Comparison of ENCODE assay signal across 8 mouse cellular contexts in the genomic region with DNA sequence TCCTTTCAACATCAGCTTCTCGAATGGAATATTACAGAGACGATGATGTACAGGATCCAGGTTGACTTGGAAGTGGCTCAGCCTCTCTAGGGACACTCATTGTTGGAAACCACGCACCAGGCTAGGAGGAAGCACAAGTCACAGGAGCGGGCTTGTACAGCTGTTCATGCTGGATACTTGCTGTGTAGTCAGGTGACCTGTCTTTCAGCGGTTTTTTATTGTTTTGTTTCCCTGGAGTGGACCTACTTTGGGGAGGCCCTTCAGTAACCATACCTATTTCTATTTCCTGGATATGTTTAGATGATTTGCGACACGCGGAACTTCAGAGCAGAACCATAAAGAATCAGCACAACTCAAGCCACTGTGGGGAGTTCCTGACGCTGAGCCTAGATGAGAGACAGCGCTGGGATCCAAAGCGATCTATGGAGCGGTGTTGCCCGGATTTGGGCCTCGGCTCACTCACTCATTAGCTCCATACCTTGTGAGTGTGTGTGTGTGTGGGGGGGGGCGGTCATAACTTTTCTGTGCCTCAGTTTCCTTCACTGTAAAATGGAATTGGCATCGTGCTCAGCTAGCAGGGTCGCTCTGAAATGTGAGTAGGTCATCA. TPM values are rescaled to one million over a fixed set of nuclear protein-coding genes. Genes with fewer than 3 reads are reported as not detected.
DNase-seq lines count a peak whose midpoint lies in the region; ATAC-seq lines count a peak whose summit lies in the region.

No protein-coding gene starts in this region.

- H3K27me3 ChIP-seq in embryonic facial prominence, embryonic 12.5 days, result 0 out of 2 replicates have a peak, but pooled peaks cover 4% of the 10 kb centered on the region

- DNase-seq in right cerebral cortex, adult 18-20 months, result peak; percentile 21
- no peak for DNase-seq in right cerebral cortex, postnatal 25 days
- DNase-seq in induced T-regulatory cell, adult 2 months (ENCODE audit: low read depth), result peak; percentile 25
- no peak for DNase-seq in ovary, postnatal 10 days (ENCODE audit: low spot score)
- no peak for DNase-seq in layer of hippocampus, postnatal 25 days (ENCODE audit: extremely low spot score in 1 of 2, low spot score in 1 of 2)
- DNase-seq in layer of hippocampus, postnatal 14 days (ENCODE audit: low spot score in 2 of 2), result no peak

- peaks cover 5% of the 10 kb centered on the region; the same call in 1 of the 2 replicates for H3K4me1 ChIP-seq in embryonic facial prominence, embryonic 12.5 days

- H3K9me3 ChIP-seq in embryonic facial prominence, embryonic 12.5 days, result no peaks in the 10 kb centered on the region

- H3K27ac ChIP-seq in embryonic facial prominence, embryonic 12.5 days, result 0 out of 2 replicates have a peak overlapping the region, but pooled peaks have one; percentile 47

- 21% methylated on average over 17 of the region's 17 CpGs for WGBS in embryonic facial prominence, embryonic 12.5 days

- no peaks in the 10 kb centered on the region for H3K36me3 ChIP-seq in embryonic facial prominence, embryonic 12.5 days

- H3K4me3 ChIP-seq in embryonic facial prominence, embryonic 12.5 days, result peak overlapping the region; percentile 57

- no peak for ATAC-seq in embryonic facial prominence, embryonic 12.5 days (ENCODE audit: insufficient number of reproducible peaks, insufficient read depth, low FRiP score, low TSS enrichment)
- 0 out of 2 replicates have a peak, but pooled peaks have one; percentile 18 for ATAC-seq in megakaryocyte-erythroid progenitor cell, adult 5-6 weeks (replicated peaks; ENCODE audit: low FRiP score, low TSS enrichment, poor library complexity, severe bottlenecking)

- peak overlapping the region; percentile 76 for H3K4me2 ChIP-seq in embryonic facial prominence, embryonic 12.5 days (replicated peaks)

- peak overlapping the region; percentile 58 for H3K9ac ChIP-seq in embryonic facial prominence, embryonic 12.5 days

RNA-seq across cellular contexts. Expression of gene Srxn1, which starts 0.5 kb away (rescaled TPM):
- 10.7 and 13.6 TPM in 2 replicates for polyA plus RNA-seq in embryonic facial prominence, embryonic 12.5 days (2016; fragmentation: Nextera tagmentation; extraction: Ambion mirVana)
- total RNA-seq in megakaryocyte-erythroid progenitor cell, adult 5-6 weeks (2014; fragmentation: Nextera tagmentation), result 2.2 and 2.6 TPM in 2 replicates
- total RNA-seq in megakaryocyte-erythroid progenitor cell, adult 5-6 weeks (2017), result 5.8 and 14.0 TPM in 2 replicates
- total RNA-seq in layer of hippocampus, postnatal 25 days (2021), result 10 to 100 TPM; 67.2 to 75.2 TPM
- 10 to 100 TPM; 59.1 to 65.8 TPM for total RNA-seq in layer of hippocampus, postnatal 14 days (2021)

RNA-seq across cellular contexts. Expression of gene Scrt2, which starts 23.5 kb away (rescaled TPM):
- 1.4 and 1.9 TPM in 2 replicates for polyA plus RNA-seq in embryonic facial prominence, embryonic 12.5 days (2016; fragmentation: Nextera tagmentation; extraction: Ambion mirVana)
- not detected in 2 replicates for total RNA-seq in megakaryocyte-erythroid progenitor cell, adult 5-6 weeks (2014; fragmentation: Nextera tagmentation)
- total RNA-seq in megakaryocyte-erythroid progenitor cell, adult 5-6 weeks (2017), result not detected in 2 replicates
- total RNA-seq in layer of hippocampus, postnatal 25 days (2021), result 10 to 100 TPM; 21.1 to 23.1 TPM
- total RNA-seq in layer of hippocampus, postnatal 14 days (2021), result 10 to 100 TPM; 25.6 to 27.7 TPM

RNA-seq across cellular contexts. Expression of gene Tcf15, which starts 38.5 kb away (rescaled TPM):
- 12.2 and 14.7 TPM in 2 replicates for polyA plus RNA-seq in embryonic facial prominence, embryonic 12.5 days (2016; fragmentation: Nextera tagmentation; extraction: Ambion mirVana)
- total RNA-seq in megakaryocyte-erythroid progenitor cell, adult 5-6 weeks (2014; fragmentation: Nextera tagmentation), result 1.0 TPM in 1 of 2 replicates, not detected in the other
- 2.1 and 4.3 TPM in 2 replicates for total RNA-seq in megakaryocyte-erythroid progenitor cell, adult 5-6 weeks (2017)
- 1 to 10 TPM; 4.3 to 4.7 TPM for total RNA-seq in layer of hippocampus, postnatal 25 days (2021)
- total RNA-seq in layer of hippocampus, postnatal 14 days (2021), result 1 to 10 TPM; 2.7 to 3.1 TPM

Comparison
In these comparisons a context has a peak if more than half of its experiments do, and no peak if none do; other contexts are left out.
1. DNase-seq: peak in right cerebral cortex, adult 18-20 months (single experiment) and induced T-regulatory cell, adult 2 months (single experiment); none in right cerebral cortex, postnatal 25 days (single experiment), ovary, postnatal 10 days (single experiment), layer of hippocampus, postnatal 25 days (0 of 2) and layer of hippocampus, postnatal 14 days (0 of 2).
2. RNA of gene Scrt2, which starts 23.5 kb away (total RNA-seq): 25.6 to 27.7 TPM in layer of hippocampus, postnatal 14 days and 21.1 to 23.1 TPM in layer of hippocampus, postnatal 25 days; not detected in megakaryocyte-erythroid progenitor cell, adult 5-6 weeks; every median in the first group is over 10 times any median in the second.